Mouse (Mus musculus) CH12.LX (cell line): ENCODE data around the gene Ccnjl.

ENCODE experiments used
- CTCF ChIP-seq, 2 experiments: IDR thresholded peaks in 1 of 2; conservative IDR thresholded peaks in 1 of 2; 2 replicates each; pipeline ENCODE4 v1.5.1; 2011 to 2012; ENCODE audit warnings: low read depth in 2 of 2, low read length in 2 of 2, improper control_type of control experiment in 1 of 2, inconsistent platforms in 1 of 2, mild to moderate bottlenecking in 1 of 2, moderate library complexity in 1 of 2
- NELFE ChIP-seq: IDR thresholded peaks from 2 replicates; pipeline ENCODE4 v1.6.1; 2011; ENCODE audit warnings: low read depth, low read length, improper control_type of control experiment
- RCOR1 ChIP-seq: conservative IDR thresholded peaks from 2 replicates; pipeline ENCODE4 v1.6.1; 2012; ENCODE audit warnings: low read depth, mild to moderate bottlenecking, inconsistent platforms, low read length, improper control_type of control experiment

- TF ChIP-seq CTCF (conservative IDR thresholded peaks at IDR 0.05 in 1 of 2, IDR thresholded peaks at IDR 0.05 in 1 of 2; ENCODE audit: low read depth in 2 of 2, low read length in 2 of 2) (no peak), RCOR1 (no peak), NELFE (no peak)
Measured at GRCm38 (mm10) chr11:43501256-43501655, 27.3 kb upstream of the Ccnjl start.
